Mouse (Mus musculus) liver, embryonic 18 days (tissue): ENCODE results near the gene Slc31a2. TPM values are rescaled to one million over a fixed set of nuclear protein-coding genes. Genes with fewer than 3 reads are reported as not detected.

Experiments used
- polyA plus RNA-seq: library from polyadenylated mRNA; depleted of rRNA; stranded (reverse); fragments of >200 nt; gene quantifications from 2 replicates; pipeline ENCODE4 v1.2.3, GENCODE M21; 2012; rRNA removed

Slc31a2 gene
- polyA plus RNA-seq: 10.7 and 13.0 TPM in 2 replicates

GRCm38 (mm10) chr4:62262276-62262675 lies at the start of gene Slc31a2:
TSS of gene Slc31a2 (plus strand) at chr4:62262562.

GRCm38 (mm10) chr4:62230769-62231168 lies 31.6 kb upstream of the Slc31a2 start, which contains the start of gene Zfp37:
TSS of gene Zfp37 (minus strand) at chr4:62231047.

Other genes with a start within 250 kb of the Slc31a2 start
- 0.24 and 0.58 TPM in 2 replicates for gene Mup20, start 208.4 kb upstream of the Slc31a2 start, polyA plus RNA-seq
- 0.03 and 0.04 TPM in 2 replicates for gene Mup3, start 175.2 kb upstream of the Slc31a2 start, polyA plus RNA-seq
- gene Mup21, start 111.7 kb upstream of the Slc31a2 start, polyA plus RNA-seq: 0.06 TPM in 1 of 2 replicates, not detected in the other
- 0.35 and 0.43 TPM in 2 replicates for gene Zfp37, start 31.5 kb upstream of the Slc31a2 start, polyA plus RNA-seq
- 12.3 and 14.7 TPM in 2 replicates for gene Fkbp15, start 98.0 kb downstream of the Slc31a2 start, polyA plus RNA-seq
- gene Slc31a1, start 98.2 kb downstream of the Slc31a2 start, polyA plus RNA-seq: 47.5 and 50.3 TPM in 2 replicates
- gene Cdc26, start 146.1 kb downstream of the Slc31a2 start, polyA plus RNA-seq: 38.3 and 38.5 TPM in 2 replicates
- gene Prpf4, start 146.2 kb downstream of the Slc31a2 start, polyA plus RNA-seq: 5.7 and 5.8 TPM in 2 replicates
- gene Rnf183, start 172.7 kb downstream of the Slc31a2 start, polyA plus RNA-seq: not detected in 2 replicates
- gene Wdr31, start 208.3 kb downstream of the Slc31a2 start, polyA plus RNA-seq: 0.37 and 0.41 TPM in 2 replicates
- gene Bspry, start 217.5 kb downstream of the Slc31a2 start, polyA plus RNA-seq: 0.19 and 0.26 TPM in 2 replicates
- gene Hdhd3, start 240.9 kb downstream of the Slc31a2 start, polyA plus RNA-seq: 11.5 and 12.4 TPM in 2 replicates